Mouse (Mus musculus): Measurements from ENCODE around the gene Ralgps1.

- no peak for TF ChIP-seq CTCF (conservative IDR thresholded peaks at IDR 0.05 in 1 of 2, IDR thresholded peaks at IDR 0.05 in 1 of 2; ENCODE audit: low read depth in 2 of 2, low read length in 2 of 2)
- TF ChIP-seq ZC3H11A (IDR thresholded peaks at IDR 0.05; ENCODE audit: low read depth, low read length) = no peak
- TF ChIP-seq MAFK (IDR thresholded peaks at IDR 0.05; ENCODE audit: insufficient replicate concordance, low read length) = no peak
- TF ChIP-seq USF1 (IDR thresholded peaks at IDR 0.05; ENCODE audit: low read depth, low read length) = no peak
- TF ChIP-seq ETS1 (conservative IDR thresholded peaks at IDR 0.05; ENCODE audit: low read depth, low read length) = no peak
- TF ChIP-seq E2F4 (IDR thresholded peaks at IDR 0.05; ENCODE audit: insufficient replicate concordance, low read depth, low read length) = no peak
Observed at GRCm38 (mm10) chr2:33167060-33167459, 204.2 kb downstream of the Ralgps1 start.

All from CH12.LX (cell line).